Mouse (Mus musculus) heart, embryonic 16.5 days (tissue): Measurements from ENCODE around the gene Taar8c. TPM values are rescaled to one million over a fixed set of nuclear protein-coding genes. Genes with fewer than 3 reads are reported as not detected.
"Not testable (repeated sequence)": the region's sequence is repeated elsewhere in the genome, so short reads cannot be mapped to it uniquely, and the experiment has no call there.

Experiments
- ATAC-seq: fragments of 200-750 bp; cut with Nextera tagmentation; replicated peaks from 2 replicates; pipeline ENCODE4 v1.8.0; 2017; ENCODE audit warnings: moderate number of reproducible peaks; ENCODE audit not compliant: insufficient read depth, low FRiP score; ENCODE audit errors: extremely low read depth
- H3K27ac ChIP-seq: fragments of 300-500 bp; sonication (generic); 2 replicates; pipeline ENCODE4 v1.5.1; 2014; ENCODE audit warnings: mild to moderate bottlenecking, low read length, control low read depth, moderate library complexity
- H3K27me3 ChIP-seq: fragments of 300-500 bp; sonication (generic); 2 replicates; pipeline ENCODE4 v1.6.1; 2014; ENCODE audit warnings: low read length, mixed read lengths; ENCODE audit not compliant: control insufficient read depth, insufficient read depth
- H3K36me3 ChIP-seq: fragments of 300-500 bp; sonication (generic); 2 replicates; pipeline ENCODE4 v1.6.1; 2014; ENCODE audit not compliant: control insufficient read depth, insufficient read depth
- H3K4me1 ChIP-seq: fragments of 300-500 bp; sonication (generic); 2 replicates; pipeline ENCODE4 v1.6.1; 2014; ENCODE audit warnings: low read length, mixed read lengths; ENCODE audit not compliant: control insufficient read depth, insufficient read depth
- H3K4me2 ChIP-seq: fragments of 300-500 bp; sonication (generic); 2 replicates; pipeline ENCODE4 v1.6.1; 2014; ENCODE audit warnings: low read depth, mild to moderate bottlenecking, control low read depth, low read length
- H3K4me3 ChIP-seq: fragments of 300-500 bp; sonication (generic); 2 replicates; pipeline ENCODE4 v1.5.1; 2014; ENCODE audit warnings: mild to moderate bottlenecking, control low read depth, low read length
- H3K9ac ChIP-seq: fragments of 300-500 bp; sonication (generic); 2 replicates; pipeline ENCODE4 v1.6.1; 2014; ENCODE audit warnings: low read length, control low read depth
- H3K9me3 ChIP-seq: fragments of 300-500 bp; sonication (generic); replicated peaks from 2 replicates; pipeline ENCODE4 v1.6.1; 2016; ENCODE audit warnings: low read length; ENCODE audit not compliant: control insufficient read depth
- WGBS: fragments of 180-500 bp; shearing (Covaris S2); extraction: QIAGEN DNeasy Blood & Tissue Kit; methylation state at CpG from one replicate; pipeline ENCODE4 v1.1.7; 2014; 5-methylcytosine and 5-hydroxymethylcytosine counted together
- polyA plus RNA-seq: library from polyadenylated mRNA; unstranded; fragments of >200 nt; fragmentation: Nextera tagmentation; extraction: Ambion mirVana; gene quantifications from 2 replicates; pipeline ENCODE4 v1.2.1, GENCODE M21; 2015

Taar8c gene
- polyA plus RNA-seq, 1 experiment from 2014 or later: not detected

GRCm38 (mm10) chr10:24086555-24086954 is 15.2 kb downstream of the Taar8c start:
- Histone ChIP-seq H3K9ac (no peak overlapping the region), H3K4me2 (no peak overlapping the region), H3K36me3 (no peaks in the 10 kb centered on the region), H3K27ac (no peak overlapping the region), H3K4me1 (no peaks in the 10 kb centered on the region), H3K9me3 (no peaks in the 10 kb centered on the region), H3K4me3 (no peak overlapping the region), H3K27me3 (no peaks in the 10 kb centered on the region)
- ATAC-seq: no peak
- 54% methylated on average over 5 of the region's 5 CpGs for WGBS

GRCm38 (mm10) chr10:24085936-24086335 is 15.8 kb downstream of the Taar8c start:
- no peaks in the 10 kb centered on the region for H3K9me3 ChIP-seq
- 69% methylated on average over 5 of the region's 5 CpGs for whole genome bisulfite sequencing
- H3K27ac ChIP-seq: no peak overlapping the region
- H3K27me3 ChIP-seq: no peaks in the 10 kb centered on the region
- H3K4me2 ChIP-seq: no peak overlapping the region
- H3K36me3 ChIP-seq: no peaks in the 10 kb centered on the region
- no peak overlapping the region for H3K9ac ChIP-seq
- no peak overlapping the region for H3K4me3 ChIP-seq
- H3K4me1 ChIP-seq: no peaks in the 10 kb centered on the region
- no peak for ATAC-seq

- Histone ChIP-seq H3K9me3 (no peaks in the 10 kb centered on the region), H3K27me3 (no peaks in the 10 kb centered on the region), H3K4me1 (no peaks in the 10 kb centered on the region), H3K9ac (no peak overlapping the region), H3K4me3 (no peak overlapping the region), H3K4me2 (no peak overlapping the region), H3K36me3 (no peaks in the 10 kb centered on the region), H3K27ac (no peak overlapping the region)
- no peak for ATAC-seq
- 31% methylated on average over 3 of the region's 3 CpGs for WGBS
These were observed 21.5 kb downstream of the Taar8c start for GRCm38 (mm10) chr10:24080166-24080565.

- not testable (repeated sequence) for H3K27ac ChIP-seq, H3K27me3 ChIP-seq, H3K36me3 ChIP-seq, H3K9me3 ChIP-seq, H3K9ac ChIP-seq, H3K4me3 ChIP-seq, H3K4me1 ChIP-seq, ATAC-seq, H3K4me2 ChIP-seq
- WGBS: 75% methylated on average over 2 of the region's 4 CpGs
These were observed 25.5 kb downstream of the Taar8c start, which contains the start of gene Taar8a for GRCm38 (mm10) chr10:24076200-24076599. Gene Taar8a (plus strand): TSS chr10:24076500.

- not testable (repeated sequence) for H3K9me3 ChIP-seq, H3K4me3 ChIP-seq, H3K27ac ChIP-seq, H3K36me3 ChIP-seq, H3K4me1 ChIP-seq, H3K4me2 ChIP-seq, ATAC-seq, H3K27me3 ChIP-seq, H3K9ac ChIP-seq
- WGBS: 30% methylated on average over 2 of the region's 2 CpGs
These were observed 27.0 kb downstream of the Taar8c start for GRCm38 (mm10) chr10:24074751-24075150.

GRCm38 (mm10) chr10:24058986-24059385 is 42.7 kb downstream of the Taar8c start:
- no peak overlapping the region for H3K4me3 ChIP-seq
- H3K36me3 ChIP-seq: no peaks in the 10 kb centered on the region
- no peak overlapping the region for H3K4me2 ChIP-seq
- H3K4me1 ChIP-seq: no peaks in the 10 kb centered on the region
- H3K27ac ChIP-seq: no peak overlapping the region
- 71% methylated on average over 3 of the region's 3 CpGs for WGBS
- ATAC-seq: no peak
- no peak overlapping the region for H3K9ac ChIP-seq
- no peaks in the 10 kb centered on the region for H3K27me3 ChIP-seq
- H3K9me3 ChIP-seq: no peaks in the 10 kb centered on the region

GRCm38 (mm10) chr10:24052039-24052438 is 49.7 kb downstream of the Taar8c start:
- Histone ChIP-seq H3K9me3 (no peaks in the 10 kb centered on the region), H3K27ac (no peak overlapping the region), H3K4me2 (no peak overlapping the region), H3K9ac (no peak overlapping the region), H3K4me3 (no peak overlapping the region), H3K4me1 (no peaks in the 10 kb centered on the region), H3K27me3 (no peaks in the 10 kb centered on the region), H3K36me3 (no peaks in the 10 kb centered on the region)
- ATAC-seq: no peak
- 26% methylated on average over 5 of the region's 5 CpGs for WGBS

Other genes with a start within 250 kb of the Taar8c start
- 1.8 and 2.3 TPM in 2 replicates for gene Vnn1, start 207.2 kb downstream of the Taar8c start, polyA plus RNA-seq
- not detected in 2 replicates for gene Taar1, start 181.6 kb downstream of the Taar8c start, polyA plus RNA-seq
- not detected in 2 replicates for gene Taar2, start 163.3 kb downstream of the Taar8c start, polyA plus RNA-seq
- gene Taar3, start 152.4 kb downstream of the Taar8c start, polyA plus RNA-seq: not detected in 2 replicates
- not detected in 2 replicates for gene Taar4, start 141.4 kb downstream of the Taar8c start, polyA plus RNA-seq
- not detected in 2 replicates for gene Taar5, start 131.2 kb downstream of the Taar8c start, polyA plus RNA-seq
- gene Taar6, start 116.3 kb downstream of the Taar8c start, polyA plus RNA-seq: not detected in 2 replicates
- gene Taar7a, start 108.4 kb downstream of the Taar8c start, polyA plus RNA-seq: not detected in 2 replicates
- not detected in 2 replicates for gene Taar7b, start 102.0 kb downstream of the Taar8c start, polyA plus RNA-seq
- gene Taar7d, start 74.7 kb downstream of the Taar8c start, polyA plus RNA-seq: not detected in 2 replicates
- gene Taar7e, start 64.3 kb downstream of the Taar8c start, polyA plus RNA-seq: not detected in 2 replicates
- gene Taar7f, start 52.4 kb downstream of the Taar8c start, polyA plus RNA-seq: not detected in 2 replicates
- not detected in 2 replicates for gene Taar8a, start 25.4 kb downstream of the Taar8c start, polyA plus RNA-seq
- not detected in 2 replicates for gene Taar8b, start 9.6 kb downstream of the Taar8c start, polyA plus RNA-seq
- not detected in 2 replicates for gene Taar9, start 7.6 kb upstream of the Taar8c start, polyA plus RNA-seq
- 75.5 and 79.4 TPM in 2 replicates for gene Stx7, start 47.4 kb upstream of the Taar8c start, polyA plus RNA-seq
- gene Moxd1, start 121.6 kb upstream of the Taar8c start, polyA plus RNA-seq: 9.2 and 11.1 TPM in 2 replicates